Mouse (Mus musculus) cerebellum, adult 9-10 months (tissue): ENCODE results near the gene Gch1.
"Not testable (repeated sequence)": the region's sequence is repeated elsewhere in the genome, so short reads cannot be mapped to it uniquely, and the experiment has no call there.

Source experiments
- DNase-seq: peaks from one replicate; pipeline ENCODE4 v3.0.0; 2022

The Gch1 gene

GRCm38 (mm10) chr14:47160051-47160640 lies 29.1 kb downstream of the Gch1 start:
- no peak for DNase-seq

- DNase-seq, result no peak
Observed at GRCm38 (mm10) chr14:47154303-47154702, 34.9 kb downstream of the Gch1 start.

- no peak for DNase-seq
Observed at GRCm38 (mm10) chr14:47151306-47151705, 37.9 kb downstream of the Gch1 start.

- no peak for DNase-seq
Observed at GRCm38 (mm10) chr14:47144326-47144725, 44.9 kb downstream of the Gch1 start.

- no peak for DNase-seq
Observed at GRCm38 (mm10) chr14:47138853-47139252, 50.4 kb downstream of the Gch1 start.

- DNase-seq, result no peak
Observed at GRCm38 (mm10) chr14:47136637-47137036, 52.6 kb downstream of the Gch1 start.

- no peak for DNase-seq
Observed at GRCm38 (mm10) chr14:47133948-47134347, 55.3 kb downstream of the Gch1 start.

- no peak for DNase-seq
Observed at GRCm38 (mm10) chr14:47127987-47128386, 61.2 kb downstream of the Gch1 start.

- no peak for DNase-seq
Observed at GRCm38 (mm10) chr14:47117522-47117921, 71.7 kb downstream of the Gch1 start.

- DNase-seq, result no peak
Observed at GRCm38 (mm10) chr14:47116062-47116762, 73.0 kb downstream of the Gch1 start.

GRCm38 (mm10) chr14:47115154-47115553 lies 74.1 kb downstream of the Gch1 start:
- no peak for DNase-seq

GRCm38 (mm10) chr14:47111341-47111740 lies 77.9 kb downstream of the Gch1 start:
- DNase-seq, result peak; percentile 47

- not testable (repeated sequence) for DNase-seq
Observed at GRCm38 (mm10) chr14:47110391-47110790, 78.8 kb downstream of the Gch1 start.

- DNase-seq, result no peak
Observed at GRCm38 (mm10) chr14:47107461-47107860, 81.8 kb downstream of the Gch1 start.

GRCm38 (mm10) chr14:47105755-47106154 lies 83.5 kb downstream of the Gch1 start:
- DNase-seq, result no peak

- DNase-seq, result no peak
Observed at GRCm38 (mm10) chr14:47105174-47105557, 84.0 kb downstream of the Gch1 start.

- DNase-seq, result no peak
Observed at GRCm38 (mm10) chr14:47104246-47105173, 84.7 kb downstream of the Gch1 start.
